Mouse (Mus musculus): ENCODE measurements around the gene Cmtm2b. TPM values are rescaled to one million over a fixed set of nuclear protein-coding genes. Genes with fewer than 3 reads are reported as not detected.
A peak's percentile ranks its signal among the peaks of the same experiment; 100 is the strongest.

The Cmtm2b gene
- total RNA-seq, 4 experiments from 2014 or later, result not detected

- no peak for DNase-seq (ENCODE audit: low spot score in 2 of 2)
These were observed 19.6 kb downstream of the Cmtm2b start for GRCm38 (mm10) chr8:104341678-104342077.

GRCm38 (mm10) chr8:104342426-104342825 lies 20.4 kb downstream of the Cmtm2b start:
- no peak for DNase-seq (ENCODE audit: low spot score in 2 of 2)

- DNase-seq (ENCODE audit: low spot score in 2 of 2), result peak; percentile 72 to 76
These were observed 21.9 kb downstream of the Cmtm2b start for GRCm38 (mm10) chr8:104343957-104344356.

- no peak for DNase-seq (ENCODE audit: low spot score in 2 of 2)
These were observed 22.6 kb downstream of the Cmtm2b start for GRCm38 (mm10) chr8:104344622-104345021.

- no peak for DNase-seq (ENCODE audit: low spot score in 2 of 2)
These were observed 24.7 kb downstream of the Cmtm2b start for GRCm38 (mm10) chr8:104346706-104347105.

GRCm38 (mm10) chr8:104348971-104349370 lies 26.9 kb downstream of the Cmtm2b start:
- DNase-seq (ENCODE audit: low spot score in 2 of 2), result no peak

GRCm38 (mm10) chr8:104350047-104350446 lies 28.0 kb downstream of the Cmtm2b start:
- DNase-seq (ENCODE audit: low spot score in 2 of 2), result no peak

GRCm38 (mm10) chr8:104353186-104353585 lies 31.2 kb downstream of the Cmtm2b start:
- DNase-seq (ENCODE audit: low spot score in 2 of 2), result no peak

- DNase-seq (ENCODE audit: low spot score in 2 of 2), result no peak
These were observed 32.5 kb downstream of the Cmtm2b start for GRCm38 (mm10) chr8:104354504-104354903.

- no peak for DNase-seq (ENCODE audit: low spot score in 2 of 2)
These were observed 36.6 kb downstream of the Cmtm2b start for GRCm38 (mm10) chr8:104358637-104359036.

GRCm38 (mm10) chr8:104359778-104360456 lies 37.9 kb downstream of the Cmtm2b start:
- DNase-seq (ENCODE audit: low spot score in 2 of 2), result no peak

- DNase-seq (ENCODE audit: low spot score in 2 of 2), result no peak
These were observed 43.7 kb downstream of the Cmtm2b start for GRCm38 (mm10) chr8:104365695-104366094.

GRCm38 (mm10) chr8:104367398-104367797 lies 45.4 kb downstream of the Cmtm2b start:
- DNase-seq (ENCODE audit: low spot score in 2 of 2), result no peak

GRCm38 (mm10) chr8:104369591-104369990 lies 47.6 kb downstream of the Cmtm2b start:
- DNase-seq (ENCODE audit: low spot score in 2 of 2), result no peak

- no peak for DNase-seq (ENCODE audit: low spot score in 2 of 2)
These were observed 48.0 kb downstream of the Cmtm2b start for GRCm38 (mm10) chr8:104370071-104370470.

- DNase-seq (ENCODE audit: low spot score in 2 of 2), result no peak
These were observed 49.1 kb downstream of the Cmtm2b start for GRCm38 (mm10) chr8:104371121-104371520.

GRCm38 (mm10) chr8:104373779-104374178 lies 51.7 kb downstream of the Cmtm2b start:
- DNase-seq (ENCODE audit: low spot score in 2 of 2), result no peak

GRCm38 (mm10) chr8:104374269-104374668 lies 52.2 kb downstream of the Cmtm2b start:
- DNase-seq (ENCODE audit: low spot score in 2 of 2), result no peak

- peak; percentile 48 to 51 for DNase-seq (ENCODE audit: low spot score in 2 of 2)
These were observed 53.1 kb downstream of the Cmtm2b start for GRCm38 (mm10) chr8:104374864-104375846.

- DNase-seq (ENCODE audit: low spot score in 2 of 2), result no peak
These were observed 53.9 kb downstream of the Cmtm2b start for GRCm38 (mm10) chr8:104375959-104376358.

GRCm38 (mm10) chr8:104376669-104377068 lies 54.6 kb downstream of the Cmtm2b start:
- no peak for DNase-seq (ENCODE audit: low spot score in 2 of 2)

- no peak for DNase-seq (ENCODE audit: low spot score in 2 of 2)
These were observed 57.3 kb downstream of the Cmtm2b start for GRCm38 (mm10) chr8:104379301-104379836.

Measured in gastrocnemius, adult 8-10 months (tissue).